Mouse (Mus musculus): Measurements from ENCODE around the gene Med12. TPM values are rescaled to one million over a fixed set of nuclear protein-coding genes. Genes with fewer than 3 reads are reported as not detected.
A peak's percentile ranks its signal among the peaks of the same experiment; 100 is the strongest.

Med12 gene
- polyA plus RNA-seq, 1 experiment: 82.6 TPM

- WGBS: 90% methylated on average over 12 of the region's 12 CpGs
- no peak overlapping the region for H3K4me3 ChIP-seq (ENCODE audit: insufficient read depth, low read depth, low read length)
These were observed 45.9 kb downstream of the Med12 start for GRCm38 (mm10) chrX:101319775-101320174.

GRCm38 (mm10) chrX:101325989-101326899, 52.4 kb downstream of the Med12 start:
- H3K36me3 ChIP-seq (ENCODE audit: control insufficient read depth, insufficient read depth, low read length): no peaks in the 10 kb centered on the region
- no peak for TF ChIP-seq CTCF (conservative IDR thresholded peaks at IDR 0.05; ENCODE audit: insufficient read depth, insufficient read length, low read depth, low read length)
- no peak for TF ChIP-seq POLR2A (IDR thresholded peaks at IDR 0.05; ENCODE audit: low read depth, low read length)
- no peaks in the 10 kb centered on the region; the same call in 1 of the 2 replicates for H3K4me1 ChIP-seq (ENCODE audit: control insufficient read depth, insufficient read depth, low read length)
- H3K27me3 ChIP-seq (replicated peaks; ENCODE audit: control insufficient read depth, insufficient read depth, low read length): no peaks in the 10 kb centered on the region
- DNase-seq: no peak
- H3K27ac ChIP-seq (ENCODE audit: insufficient read depth, low read depth, low read length): no peak overlapping the region
- WGBS: 74% methylated on average over 8 of the region's 8 CpGs
- H3K4me3 ChIP-seq (ENCODE audit: insufficient read depth, low read depth, low read length): no peak overlapping the region

More at GRCm38 (mm10) chrX:101319775-101320174, 45.9 kb downstream of the Med12 start:
- TF ChIP-seq POLR2A (IDR thresholded peaks at IDR 0.05; ENCODE audit: low read depth, low read length): no peak
- TF ChIP-seq CTCF (conservative IDR thresholded peaks at IDR 0.05; ENCODE audit: insufficient read depth, insufficient read length, low read depth, low read length): no peak
- no peaks in the 10 kb centered on the region for H3K27me3 ChIP-seq (replicated peaks; ENCODE audit: control insufficient read depth, insufficient read depth, low read length)
- H3K27ac ChIP-seq (ENCODE audit: insufficient read depth, low read depth, low read length): no peak overlapping the region
- H3K4me1 ChIP-seq (ENCODE audit: control insufficient read depth, insufficient read depth, low read length): no peaks in the 10 kb centered on the region
- DNase-seq: no peak
- H3K36me3 ChIP-seq (ENCODE audit: control insufficient read depth, insufficient read depth, low read length): no peaks in the 10 kb centered on the region

- WGBS: 16% methylated on average over 10 of the region's 10 CpGs
- peaks cover 4% of the 10 kb centered on the region; the same call in 1 of the 2 replicates for H3K4me1 ChIP-seq (ENCODE audit: control insufficient read depth, insufficient read depth, low read length)
- H3K27me3 ChIP-seq (replicated peaks; ENCODE audit: control insufficient read depth, insufficient read depth, low read length): no peaks in the 10 kb centered on the region
- H3K27ac ChIP-seq (ENCODE audit: insufficient read depth, low read depth, low read length): peak overlapping the region; percentile 39; the same call in 1 of the 2 replicates
- no peak for TF ChIP-seq POLR2A (IDR thresholded peaks at IDR 0.05; ENCODE audit: low read depth, low read length)
- peak; percentile 76 for TF ChIP-seq CTCF (conservative IDR thresholded peaks at IDR 0.05; ENCODE audit: insufficient read depth, insufficient read length, low read depth, low read length)
- H3K4me3 ChIP-seq (ENCODE audit: insufficient read depth, low read depth, low read length): no peak overlapping the region
- H3K36me3 ChIP-seq (ENCODE audit: control insufficient read depth, insufficient read depth, low read length): no peaks in the 10 kb centered on the region
- peak; percentile 74 for DNase-seq
These were observed 55.7 kb downstream of the Med12 start for GRCm38 (mm10) chrX:101329372-101330028.

DNA sequence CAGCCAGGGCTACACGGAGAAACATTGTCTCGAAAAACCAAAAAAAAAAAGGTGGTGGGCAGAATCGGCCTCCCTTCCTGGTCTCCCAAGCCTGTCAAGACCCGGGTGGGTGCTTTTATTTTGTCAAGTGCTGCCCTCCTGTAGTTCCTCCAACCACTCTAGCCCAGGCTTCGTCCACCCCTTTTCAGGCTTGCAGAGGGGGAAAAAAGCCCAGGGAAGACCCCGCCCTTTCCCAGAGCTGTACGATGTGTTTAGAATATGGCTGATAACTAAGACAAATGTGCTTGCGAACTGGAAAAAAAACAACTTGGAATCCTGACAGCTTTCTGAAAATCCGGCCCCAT, 58.2 kb downstream of the Med12 start:
- no peaks in the 10 kb centered on the region for H3K36me3 ChIP-seq (ENCODE audit: control insufficient read depth, insufficient read depth, low read length)
- no peak for DNase-seq
- H3K27ac ChIP-seq (ENCODE audit: insufficient read depth, low read depth, low read length): peak overlapping the region; percentile 96
- WGBS: 29% methylated on average over 9 of the region's 9 CpGs
- H3K27me3 ChIP-seq (replicated peaks; ENCODE audit: control insufficient read depth, insufficient read depth, low read length): no peaks in the 10 kb centered on the region
- peaks cover 4% of the 10 kb centered on the region; the same call in 1 of the 2 replicates for H3K4me1 ChIP-seq (ENCODE audit: control insufficient read depth, insufficient read depth, low read length)
- no peak for TF ChIP-seq CTCF (conservative IDR thresholded peaks at IDR 0.05; ENCODE audit: insufficient read depth, insufficient read length, low read depth, low read length)
- TF ChIP-seq POLR2A (IDR thresholded peaks at IDR 0.05; ENCODE audit: low read depth, low read length): no peak
- peak overlapping the region; percentile 51 for H3K4me3 ChIP-seq (ENCODE audit: insufficient read depth, low read depth, low read length)

DNA sequence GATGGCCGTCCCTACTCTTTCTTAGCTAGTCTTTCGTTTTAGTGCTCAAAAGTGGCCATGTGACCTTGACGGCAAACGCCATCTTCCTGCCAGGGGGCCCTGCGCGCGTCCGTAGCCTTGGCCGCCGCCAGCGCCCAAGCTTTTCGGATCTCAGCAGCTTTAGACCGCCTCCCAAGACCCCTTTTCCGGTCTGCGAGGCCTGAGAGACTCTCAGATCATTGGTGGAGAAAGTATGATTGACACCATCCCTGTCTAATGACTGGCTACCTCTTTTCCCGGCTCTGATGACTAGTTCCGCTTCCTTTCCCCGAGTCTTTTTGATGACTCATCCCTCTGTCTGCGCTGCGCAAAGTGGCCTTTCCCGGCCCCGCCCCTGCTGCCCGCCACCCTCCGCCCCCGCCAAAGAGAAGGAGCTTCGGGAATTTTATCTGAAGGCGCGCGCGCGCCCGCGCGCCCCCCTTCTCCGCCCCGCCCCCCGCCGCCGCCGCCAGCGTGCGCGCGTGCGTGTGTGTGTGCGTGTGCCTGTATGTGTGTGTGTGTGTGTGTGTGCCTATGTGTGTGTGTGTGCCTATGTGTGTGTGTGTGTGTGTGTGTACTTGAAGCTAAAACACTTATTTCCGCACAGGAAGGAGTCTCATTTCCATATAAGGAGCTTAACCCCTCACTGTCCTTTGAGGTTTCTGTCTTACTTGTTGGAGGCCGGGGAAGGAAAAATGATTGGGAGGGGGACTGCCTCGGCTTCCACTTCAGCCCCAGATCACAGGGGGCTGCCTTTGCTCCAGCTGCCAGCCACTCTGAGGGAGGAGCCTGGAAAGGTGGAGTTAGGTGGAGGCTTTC, 58.8 kb downstream of the Med12 start:
- Histone ChIP-seq H3K4me3 (ENCODE audit: insufficient read depth, low read depth, low read length) (peak overlapping the region; percentile 69), H3K36me3 (ENCODE audit: control insufficient read depth, insufficient read depth, low read length) (no peaks in the 10 kb centered on the region), H3K27me3 (replicated peaks; ENCODE audit: control insufficient read depth, insufficient read depth, low read length) (no peaks in the 10 kb centered on the region), H3K27ac (ENCODE audit: insufficient read depth, low read depth, low read length) (peak overlapping the region; percentile 96), H3K4me1 (ENCODE audit: control insufficient read depth, insufficient read depth, low read length) (peaks cover 4% of the 10 kb centered on the region; the same call in 1 of the 2 replicates)
- peak; percentile 21 for TF ChIP-seq POLR2A (IDR thresholded peaks at IDR 0.05; ENCODE audit: low read depth, low read length)
- TF ChIP-seq CTCF (conservative IDR thresholded peaks at IDR 0.05; ENCODE audit: insufficient read depth, insufficient read length, low read depth, low read length): no peak
- DNase-seq: peak; percentile 96
- under 1% methylated on average over 39 of the region's 49 CpGs for WGBS

GRCm38 (mm10) chrX:101334606-101335005, 60.8 kb downstream of the Med12 start:
- TF ChIP-seq CTCF (conservative IDR thresholded peaks at IDR 0.05; ENCODE audit: insufficient read depth, insufficient read length, low read depth, low read length) (peak; percentile 22; the same call in 1 of the 2 replicates), POLR2A (IDR thresholded peaks at IDR 0.05; ENCODE audit: low read depth, low read length) (no peak)
- Histone ChIP-seq H3K4me1 (ENCODE audit: control insufficient read depth, insufficient read depth, low read length) (peaks cover 4% of the 10 kb centered on the region; the same call in 1 of the 2 replicates), H3K27ac (ENCODE audit: insufficient read depth, low read depth, low read length) (no peak overlapping the region), H3K36me3 (ENCODE audit: control insufficient read depth, insufficient read depth, low read length) (no peaks in the 10 kb centered on the region), H3K27me3 (replicated peaks; ENCODE audit: control insufficient read depth, insufficient read depth, low read length) (no peaks in the 10 kb centered on the region), H3K4me3 (ENCODE audit: insufficient read depth, low read depth, low read length) (no peak overlapping the region)
- 92% methylated on average over 5 of the region's 5 CpGs for WGBS
- DNase-seq: peak; percentile 25

Data from kidney, adult 2 months (tissue).